Mouse (Mus musculus) limb, embryonic 15.5 days (tissue): ENCODE measurements around the gene Syt8. TPM values are rescaled to one million over a fixed set of nuclear protein-coding genes. Genes with fewer than 3 reads are reported as not detected.

Experiments
- ATAC-seq: fragments of 200-750 bp; cut with Nextera tagmentation; 2 replicates; pipeline ENCODE4 v1.8.0; 2017; ENCODE audit warnings: low read depth, moderate TSS enrichment; ENCODE audit not compliant: insufficient number of reproducible peaks, low FRiP score, low TSS enrichment
- H3K27ac ChIP-seq: fragments of 300-500 bp; sonication (generic); 2 replicates; pipeline ENCODE4 v1.5.1; 2015; ENCODE audit warnings: moderate library complexity, mild to moderate bottlenecking, inconsistent platforms
- H3K27me3 ChIP-seq: fragments of 300-500 bp; sonication (generic); 2 replicates; pipeline ENCODE4 v1.6.1; 2015; ENCODE audit warnings: inconsistent platforms
- H3K36me3 ChIP-seq: fragments of 300-500 bp; sonication (generic); 2 replicates; pipeline ENCODE4 v1.6.1; 2015; ENCODE audit warnings: inconsistent platforms
- H3K4me1 ChIP-seq: fragments of 300-500 bp; sonication (generic); 2 replicates; pipeline ENCODE4 v1.6.1; 2015; ENCODE audit warnings: inconsistent platforms
- H3K4me2 ChIP-seq: fragments of 300-500 bp; sonication (generic); 2 replicates; pipeline ENCODE4 v1.6.1; 2015; ENCODE audit warnings: mild to moderate bottlenecking, inconsistent platforms
- H3K4me3 ChIP-seq: fragments of 300-500 bp; sonication (generic); 2 replicates; pipeline ENCODE4 v1.5.1; 2015; ENCODE audit warnings: mild to moderate bottlenecking, inconsistent platforms
- H3K9ac ChIP-seq: fragments of 300-500 bp; sonication (generic); 2 replicates; pipeline ENCODE4 v1.6.1; 2015; ENCODE audit warnings: inconsistent platforms
- H3K9me3 ChIP-seq: fragments of 300-500 bp; sonication (generic); 2 replicates; pipeline ENCODE4 v1.6.1; 2016; ENCODE audit warnings: inconsistent platforms
- WGBS: fragments of 180-500 bp; shearing (Covaris S2); methylation state at CpG from one replicate; pipeline ENCODE4 v1.1.7; 2015; 5-methylcytosine and 5-hydroxymethylcytosine counted together
- polyA plus RNA-seq: library from polyadenylated mRNA; unstranded; fragments of >200 nt; fragmentation: Nextera tagmentation; extraction: Ambion mirVana; gene quantifications from 2 replicates; pipeline ENCODE4 v1.2.1, GENCODE M21; 2015

The Syt8 gene
- polyA plus RNA-seq, 1 experiment from 2014 or later, result 6.3 TPM

DNA sequence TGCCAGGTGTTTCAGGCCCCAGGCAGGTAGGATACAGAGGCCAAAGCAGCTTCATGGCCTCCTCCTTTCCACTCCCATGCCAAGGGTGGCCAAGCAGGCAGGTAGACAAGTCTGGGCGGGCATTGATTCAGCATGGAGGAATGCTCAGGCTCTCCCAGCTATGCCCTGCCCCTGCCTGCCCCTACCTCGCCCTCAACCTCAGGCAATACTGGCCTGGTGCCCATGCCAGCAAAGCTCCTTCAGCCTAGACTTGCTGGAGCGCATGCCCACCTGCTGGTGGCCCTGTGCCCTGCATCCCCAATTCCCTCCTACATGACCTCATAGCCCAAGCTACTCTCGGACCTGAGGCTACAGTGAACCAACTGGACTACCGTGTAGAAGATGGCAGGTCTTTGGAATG lies 2.7 kb downstream of the Syt8 start:
- 69% methylated on average over 5 of the region's 5 CpGs for WGBS
- Histone ChIP-seq H3K4me1 (peaks cover 73% of the 10 kb centered on the region), H3K27ac (peak overlapping the region; percentile 80), H3K9me3 (no peaks in the 10 kb centered on the region), H3K4me2 (no peak overlapping the region), H3K36me3 (no peaks in the 10 kb centered on the region), H3K9ac (no peak overlapping the region), H3K4me3 (no peak overlapping the region), H3K27me3 (no peaks in the 10 kb centered on the region)
- ATAC-seq, result no peak

DNA sequence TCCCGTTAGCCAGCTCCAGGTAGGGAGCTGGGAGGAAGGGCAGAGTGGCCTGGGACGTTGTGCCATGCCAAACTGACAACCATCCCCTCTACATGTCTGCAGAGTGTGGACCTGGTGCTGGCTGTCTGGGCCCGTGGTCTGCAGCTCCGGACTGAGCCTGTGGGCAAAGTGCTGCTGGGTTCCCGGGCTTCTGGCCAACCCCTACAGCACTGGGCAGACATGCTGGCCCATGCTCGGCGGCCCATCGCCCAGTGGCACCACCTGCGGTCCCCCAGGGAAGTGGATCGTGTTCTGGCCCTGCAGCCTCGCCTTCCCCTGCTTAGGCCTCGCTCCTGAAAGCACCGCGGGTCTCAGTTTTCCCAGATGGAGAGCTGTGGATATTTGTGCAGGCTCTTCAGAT lies 5.3 kb downstream of the Syt8 start:
- ATAC-seq, result no peak
- 72% methylated on average over 14 of the region's 14 CpGs for WGBS
- no peak overlapping the region for H3K4me3 ChIP-seq
- peaks cover 62% of the 10 kb centered on the region for H3K4me1 ChIP-seq
- no peaks in the 10 kb centered on the region for H3K36me3 ChIP-seq
- H3K9ac ChIP-seq, result no peak overlapping the region
- no peaks in the 10 kb centered on the region for H3K9me3 ChIP-seq
- no peaks in the 10 kb centered on the region for H3K27me3 ChIP-seq
- peak overlapping the region; percentile 90 for H3K27ac ChIP-seq
- no peak overlapping the region for H3K4me2 ChIP-seq

DNA sequence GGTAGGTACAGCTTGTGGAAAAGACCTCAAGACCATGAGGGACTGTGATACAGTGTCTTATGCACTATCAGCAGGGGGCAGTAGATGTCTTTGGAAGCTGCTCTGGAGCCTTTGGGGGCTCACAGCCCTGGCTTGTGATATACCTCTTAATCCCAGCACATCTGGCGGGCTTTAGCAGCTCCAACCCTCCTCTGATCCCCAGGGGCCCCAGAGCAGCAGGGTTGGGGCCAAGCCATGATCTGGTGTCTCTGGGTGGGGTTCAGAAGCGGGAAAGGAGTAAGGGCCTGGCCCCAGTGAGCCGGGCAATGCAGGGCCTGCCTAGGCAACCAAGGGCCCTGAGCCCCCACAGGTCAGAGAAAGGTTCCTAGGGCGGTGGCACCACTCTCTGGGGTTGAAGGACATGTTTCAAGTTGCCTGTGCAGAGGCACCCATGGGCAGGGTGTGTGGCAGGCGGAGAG lies 6.0 kb downstream of the Syt8 start:
- Histone ChIP-seq H3K36me3 (no peaks in the 10 kb centered on the region), H3K4me3 (no peak overlapping the region), H3K4me2 (0 out of 2 replicates have a peak overlapping the region, but pooled peaks have one; percentile 17), H3K27ac (peak overlapping the region; percentile 90), H3K4me1 (peaks cover 56% of the 10 kb centered on the region), H3K9ac (0 out of 2 replicates have a peak overlapping the region, but pooled peaks have one; percentile 15), H3K27me3 (no peaks in the 10 kb centered on the region), H3K9me3 (no peaks in the 10 kb centered on the region)
- peak; percentile 81 for ATAC-seq
- 29% methylated on average over 5 of the region's 5 CpGs for WGBS

DNA sequence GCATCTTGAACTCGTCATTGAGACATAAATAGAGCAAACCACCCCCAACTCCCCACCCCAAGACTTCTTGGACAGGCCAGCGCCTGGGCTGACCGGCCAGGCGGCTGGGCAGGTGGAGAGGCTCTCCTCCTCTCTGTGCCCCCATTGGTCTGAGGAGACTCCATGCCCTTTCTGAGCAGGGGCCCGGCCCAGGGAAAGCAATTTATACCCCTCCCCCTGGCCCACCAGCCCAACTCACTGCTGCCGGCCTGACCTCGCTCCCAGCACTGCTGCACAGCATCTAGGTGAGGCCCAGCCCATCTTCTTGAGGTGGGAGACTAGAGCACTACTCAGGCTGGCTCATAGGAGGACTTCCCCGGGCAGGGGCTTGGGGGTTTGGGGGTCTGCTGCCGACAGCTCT lies 6.9 kb downstream of the Syt8 start, which contains the start of gene Tnni2:
TSS of gene Tnni2 (plus strand) at position 224 of the 400 bp plus-strand sequence.
- H3K9ac ChIP-seq, result 0 out of 2 replicates have a peak within 1 kb of the TSS, but pooled peaks have one; percentile 15
- 79% methylated on average over 9 of the region's 9 CpGs for WGBS
- 0 out of 2 replicates have a peak within 1 kb of the TSS, but pooled peaks have one; percentile 17 for H3K4me2 ChIP-seq

DNA sequence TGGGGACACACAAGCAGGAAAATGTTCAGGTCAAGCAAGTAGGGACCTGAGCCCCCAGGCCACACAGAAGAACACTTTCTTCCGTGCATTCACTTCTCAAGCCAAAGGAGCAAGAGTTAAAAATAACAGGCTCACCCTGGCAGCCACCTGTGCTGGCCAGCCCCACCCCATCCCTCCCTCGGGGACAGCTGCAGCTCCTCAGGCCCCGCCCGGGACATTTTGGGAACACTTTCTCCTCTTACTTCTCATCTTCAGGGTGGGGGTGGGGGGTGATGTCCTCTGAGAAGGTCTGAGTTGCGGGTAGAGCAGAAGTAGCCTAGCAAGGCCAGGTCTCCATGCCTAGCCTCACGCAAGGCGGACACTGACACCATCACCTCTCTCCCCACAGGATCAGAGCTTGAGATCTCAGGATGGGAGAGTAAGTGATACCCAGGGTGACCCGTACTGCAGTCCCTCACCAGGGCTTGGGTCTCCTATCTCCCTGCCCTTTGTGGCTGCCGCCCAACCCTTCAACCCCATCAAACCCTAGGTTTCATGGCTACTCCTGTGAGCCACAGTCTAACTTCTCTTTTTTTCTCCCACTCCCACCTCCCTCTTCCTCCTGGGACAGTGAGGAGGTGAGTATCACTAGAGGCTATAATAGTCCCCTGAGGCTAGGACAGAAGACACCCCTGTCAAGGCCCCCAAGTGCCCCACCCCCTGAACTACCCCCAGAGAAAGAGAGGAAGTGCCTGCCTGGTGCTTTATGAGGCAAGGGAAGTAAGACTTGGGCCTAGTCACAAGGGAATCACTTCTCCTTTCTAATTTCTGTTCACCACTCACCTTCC lies 7.6 kb downstream of the Syt8 start:
- Histone ChIP-seq H3K9me3 (no peaks in the 10 kb centered on the region), H3K27me3 (no peaks in the 10 kb centered on the region), H3K27ac (peak overlapping the region; percentile 90), H3K9ac (no peak overlapping the region), H3K4me1 (peaks cover 44% of the 10 kb centered on the region), H3K4me2 (no peak overlapping the region), H3K36me3 (no peaks in the 10 kb centered on the region), H3K4me3 (no peak overlapping the region)
- 66% methylated on average over 9 of the region's 9 CpGs for WGBS
- no peak for ATAC-seq

More for the DNA sequence above, 6.9 kb downstream of the Syt8 start, which contains the start of gene Tnni2:
- Histone ChIP-seq H3K4me3 (no peak within 1 kb of the TSS), H3K4me1 (peaks cover 51% of the 10 kb centered on the region), H3K9me3 (no peaks in the 10 kb centered on the region), H3K27me3 (no peaks in the 10 kb centered on the region), H3K36me3 (no peaks in the 10 kb centered on the region), H3K27ac (peak within 1 kb of the TSS; percentile 90)
- no peak for ATAC-seq

DNA sequence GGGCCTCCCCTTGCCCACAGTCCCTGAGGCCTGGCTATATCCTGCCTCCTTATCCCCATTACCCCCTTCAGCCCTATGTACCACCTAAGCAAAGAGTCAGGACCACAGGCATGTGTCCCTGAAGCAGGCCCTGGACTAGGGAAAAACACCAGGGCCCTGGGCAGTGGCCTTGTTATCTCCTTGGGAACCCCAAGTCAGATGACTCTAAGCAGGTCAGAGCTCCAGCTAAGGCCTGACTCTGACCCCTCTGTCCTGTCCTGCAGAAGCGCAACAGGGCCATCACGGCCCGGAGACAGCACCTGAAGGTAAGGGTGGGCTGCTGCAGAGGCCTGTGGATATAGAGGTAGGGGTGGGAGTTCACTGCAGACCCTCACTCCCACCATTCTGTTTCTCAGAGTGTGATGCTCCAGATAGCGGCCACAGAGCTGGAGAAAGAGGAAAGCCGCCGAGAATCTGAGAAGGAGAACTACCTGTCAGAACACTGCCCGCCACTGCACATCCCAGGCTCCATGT lies 8.3 kb downstream of the Syt8 start:
- 94% methylated on average over 7 of the region's 7 CpGs for WGBS
- ATAC-seq, result no peak

DNA sequence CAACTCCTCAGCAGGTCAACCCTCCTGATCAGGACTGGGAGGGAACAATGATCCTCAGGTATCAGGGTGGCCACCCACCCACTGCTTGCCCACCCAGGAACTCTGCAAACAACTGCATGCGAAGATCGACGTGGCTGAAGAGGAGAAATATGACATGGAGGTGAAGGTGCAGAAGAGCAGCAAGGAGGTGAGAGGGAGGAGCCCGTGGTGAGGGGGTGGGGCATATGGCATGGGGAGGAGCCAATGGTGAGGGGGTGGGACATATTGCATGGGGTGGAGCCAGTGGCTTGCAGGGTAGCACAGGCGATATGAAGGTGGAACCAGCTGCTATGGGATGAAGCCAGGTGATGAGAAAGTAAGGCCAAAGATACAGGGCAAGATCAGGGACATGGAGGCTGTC lies 8.8 kb downstream of the Syt8 start:
- Histone ChIP-seq H3K9ac (no peak overlapping the region), H3K4me2 (no peak overlapping the region)
- WGBS, result 90% methylated on average over 5 of the region's 5 CpGs

More for the DNA sequence above, 8.3 kb downstream of the Syt8 start:
- Histone ChIP-seq H3K4me1 (peaks cover 40% of the 10 kb centered on the region), H3K4me2 (no peak overlapping the region), H3K9ac (no peak overlapping the region), H3K27me3 (no peaks in the 10 kb centered on the region), H3K4me3 (no peak overlapping the region), H3K27ac (0 out of 2 replicates have a peak overlapping the region, but pooled peaks have one; percentile 90), H3K36me3 (no peaks in the 10 kb centered on the region), H3K9me3 (no peaks in the 10 kb centered on the region)

DNA sequence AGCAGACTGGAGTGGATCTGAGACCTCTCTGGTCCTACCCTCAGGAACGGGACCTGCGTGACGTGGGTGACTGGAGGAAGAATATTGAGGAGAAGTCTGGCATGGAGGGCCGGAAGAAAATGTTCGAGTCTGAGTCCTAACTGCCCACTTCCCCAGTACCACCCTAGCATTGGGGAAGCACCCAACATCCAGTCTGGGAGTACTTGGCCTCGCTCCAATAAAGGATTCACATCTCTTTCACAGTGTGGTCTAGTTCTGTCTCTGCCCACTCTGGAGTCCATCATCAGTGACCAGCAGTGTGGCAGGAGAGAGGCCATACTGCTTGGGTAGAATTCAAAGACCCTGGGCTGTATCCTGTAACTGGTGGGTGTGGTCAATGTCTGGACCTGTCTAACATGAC lies 9.5 kb downstream of the Syt8 start:
- H3K9me3 ChIP-seq, result no peaks in the 10 kb centered on the region
- H3K9ac ChIP-seq, result no peak overlapping the region
- H3K4me3 ChIP-seq, result no peak overlapping the region
- H3K4me1 ChIP-seq, result peaks cover 38% of the 10 kb centered on the region
- H3K36me3 ChIP-seq, result no peaks in the 10 kb centered on the region
- H3K4me2 ChIP-seq, result no peak overlapping the region
- 92% methylated on average over 6 of the region's 6 CpGs for WGBS
- no peak for ATAC-seq
- H3K27me3 ChIP-seq, result no peaks in the 10 kb centered on the region
- H3K27ac ChIP-seq, result no peak overlapping the region

More for the DNA sequence above, 8.8 kb downstream of the Syt8 start:
- Histone ChIP-seq H3K27me3 (no peaks in the 10 kb centered on the region), H3K36me3 (no peaks in the 10 kb centered on the region), H3K4me1 (peaks cover 38% of the 10 kb centered on the region), H3K9me3 (no peaks in the 10 kb centered on the region), H3K27ac (no peak overlapping the region), H3K4me3 (no peak overlapping the region)
- no peak for ATAC-seq

DNA sequence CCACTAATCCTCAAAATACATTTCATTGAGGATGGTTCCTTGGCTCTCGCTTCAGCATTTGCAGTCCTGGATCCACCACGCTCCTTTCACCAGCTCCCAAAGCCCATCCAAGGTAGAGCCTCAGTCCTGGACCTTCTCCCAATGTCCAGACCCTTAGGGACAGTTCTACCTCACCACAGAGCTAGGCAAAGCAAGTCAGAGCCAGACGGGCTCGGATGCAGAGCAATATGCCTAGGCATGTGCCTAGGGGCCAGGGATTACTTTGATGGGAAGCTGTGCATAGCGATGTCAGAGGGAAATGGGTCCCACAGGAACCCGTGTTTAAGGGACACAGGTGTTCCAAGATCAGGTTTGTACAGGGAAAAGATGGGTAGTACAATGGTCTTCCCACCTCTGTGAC lies 10.7 kb downstream of the Syt8 start:
- H3K4me1 ChIP-seq, result peaks cover 29% of the 10 kb centered on the region
- H3K27me3 ChIP-seq, result no peaks in the 10 kb centered on the region
- H3K36me3 ChIP-seq, result no peaks in the 10 kb centered on the region
- no peak for ATAC-seq
- H3K4me2 ChIP-seq, result no peak overlapping the region
- WGBS, result 78% methylated on average over 6 of the region's 6 CpGs
- no peak overlapping the region for H3K9ac ChIP-seq
- H3K4me3 ChIP-seq, result no peak overlapping the region
- H3K27ac ChIP-seq, result no peak overlapping the region
- H3K9me3 ChIP-seq, result no peaks in the 10 kb centered on the region

DNA sequence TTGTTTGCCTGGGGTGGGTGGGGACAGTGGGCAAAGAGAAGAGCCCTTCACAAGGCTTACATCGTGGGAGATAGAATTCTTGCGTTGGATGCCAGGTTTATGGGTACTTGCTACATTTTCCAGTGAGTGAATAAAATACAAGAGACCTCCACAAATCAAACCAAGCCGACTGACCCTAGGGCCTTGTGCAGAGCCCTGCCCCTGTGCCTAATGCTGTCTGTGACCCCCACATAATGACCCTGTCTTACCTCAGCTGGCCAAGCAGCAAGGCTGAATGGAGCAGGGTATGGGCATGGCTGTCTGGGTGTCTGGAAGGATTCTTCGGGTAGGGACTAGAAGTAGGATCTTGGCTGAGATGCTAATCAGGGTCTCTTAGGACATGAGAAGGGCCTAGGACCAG lies 11.6 kb downstream of the Syt8 start:
- no peak for ATAC-seq
- Histone ChIP-seq H3K4me1 (peaks cover 20% of the 10 kb centered on the region), H3K9ac (no peak overlapping the region), H3K4me2 (no peak overlapping the region), H3K9me3 (no peaks in the 10 kb centered on the region), H3K36me3 (no peaks in the 10 kb centered on the region), H3K4me3 (no peak overlapping the region), H3K27ac (no peak overlapping the region), H3K27me3 (no peaks in the 10 kb centered on the region)
- WGBS, result 87% methylated on average over 4 of the region's 4 CpGs

DNA sequence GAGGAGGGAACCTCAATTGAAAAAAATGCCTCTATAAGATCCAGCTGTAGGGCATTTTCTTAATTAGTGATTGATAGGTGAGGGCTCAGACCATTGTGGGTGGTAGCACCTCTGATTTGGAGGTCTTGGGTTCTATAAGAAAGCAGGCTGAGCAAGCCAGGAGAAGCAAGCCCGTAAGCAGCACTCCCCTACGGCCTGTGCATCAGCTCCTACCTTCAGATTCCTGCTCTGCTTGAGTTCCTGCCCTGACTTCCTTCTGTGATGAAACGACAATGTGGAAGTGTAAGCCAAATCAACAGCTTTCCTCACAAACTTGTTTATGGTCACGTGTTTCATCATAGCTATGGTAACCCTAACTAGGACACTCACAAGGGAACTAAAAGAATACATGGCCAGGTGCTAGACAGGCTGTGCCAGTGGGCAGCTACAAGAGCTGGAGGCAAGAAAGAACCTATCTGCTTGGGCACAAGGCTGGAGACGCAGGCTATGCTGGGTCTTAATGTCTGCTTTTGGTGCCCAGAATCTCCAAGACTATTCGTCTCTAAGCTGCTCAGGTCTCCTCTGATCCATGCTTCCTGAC lies 14.5 kb downstream of the Syt8 start:
- no peaks in the 10 kb centered on the region for H3K4me1 ChIP-seq
- H3K36me3 ChIP-seq, result no peaks in the 10 kb centered on the region
- no peak overlapping the region for H3K27ac ChIP-seq
- no peak overlapping the region for H3K9ac ChIP-seq
- H3K4me3 ChIP-seq, result no peak overlapping the region
- no peak for ATAC-seq
- no peaks in the 10 kb centered on the region for H3K9me3 ChIP-seq
- H3K27me3 ChIP-seq, result no peaks in the 10 kb centered on the region
- 71% methylated on average over 6 of the region's 6 CpGs for WGBS
- no peak overlapping the region for H3K4me2 ChIP-seq

DNA sequence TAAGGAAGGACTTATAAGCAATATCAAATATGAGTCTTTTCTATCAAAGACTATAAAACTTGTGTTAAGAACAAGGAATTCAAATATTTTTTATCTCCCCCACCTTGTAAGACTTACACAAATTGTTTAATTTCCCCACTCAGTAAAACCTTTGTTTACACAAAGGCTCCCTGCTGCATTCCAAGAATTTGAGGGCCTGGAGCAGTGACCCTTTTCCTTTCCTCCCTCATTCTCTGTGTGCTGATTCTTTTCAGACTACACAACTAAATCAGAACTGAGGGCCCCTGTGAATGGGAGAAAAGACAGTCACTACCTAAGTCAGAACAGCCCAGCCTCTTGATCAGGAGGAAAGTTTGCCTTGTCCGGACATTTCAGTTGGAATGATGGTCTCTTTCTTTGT lies 20.1 kb downstream of the Syt8 start:
- H3K4me3 ChIP-seq, result no peak overlapping the region
- no peaks in the 10 kb centered on the region for H3K27me3 ChIP-seq
- ATAC-seq, result no peak
- peak overlapping the region; percentile 81 for H3K27ac ChIP-seq
- H3K4me2 ChIP-seq, result no peak overlapping the region
- H3K9ac ChIP-seq, result no peak overlapping the region
- no peaks in the 10 kb centered on the region for H3K9me3 ChIP-seq
- no peaks in the 10 kb centered on the region for H3K36me3 ChIP-seq
- WGBS, result 69% methylated on average over 1 of the region's 1 CpGs
- H3K4me1 ChIP-seq, result peaks cover 40% of the 10 kb centered on the region
